Mouse (Mus musculus): ENCODE results near the gene Erg. TPM values are rescaled to one million over a fixed set of nuclear protein-coding genes. Genes with fewer than 3 reads are reported as not detected.
A peak's percentile ranks its signal among the peaks of the same experiment; 100 is the strongest.

Gene Erg
- total RNA-seq, 1 experiment from 2014 or later, result 24.3 TPM

GRCm38 (mm10) chr16:95442023-95442422 is 144.4 kb downstream of the Erg start:
- DNase-seq, result no peak

GRCm38 (mm10) chr16:95441179-95441578 is 145.2 kb downstream of the Erg start:
- DNase-seq, result no peak

DNA sequence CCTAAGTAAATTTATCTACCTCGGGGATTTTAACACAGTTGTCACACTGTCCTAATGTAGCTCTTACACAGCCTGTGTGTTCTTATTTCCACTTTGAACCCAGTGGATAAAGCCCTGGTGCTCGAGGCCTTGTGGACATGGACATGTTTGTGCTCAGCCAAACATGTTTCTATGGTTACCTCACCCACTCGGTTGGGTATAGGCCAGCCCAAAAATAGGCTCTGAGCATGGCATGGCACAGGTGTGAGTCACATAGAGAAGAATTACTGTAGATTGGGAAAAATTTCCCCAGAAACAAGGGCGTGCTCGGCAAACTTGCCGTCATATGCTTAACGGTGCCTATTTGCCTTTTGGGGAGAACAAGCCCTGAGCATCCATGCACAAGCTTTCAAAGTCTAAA is 146.1 kb downstream of the Erg start:
- DNase-seq, result peak; percentile 46

DNA sequence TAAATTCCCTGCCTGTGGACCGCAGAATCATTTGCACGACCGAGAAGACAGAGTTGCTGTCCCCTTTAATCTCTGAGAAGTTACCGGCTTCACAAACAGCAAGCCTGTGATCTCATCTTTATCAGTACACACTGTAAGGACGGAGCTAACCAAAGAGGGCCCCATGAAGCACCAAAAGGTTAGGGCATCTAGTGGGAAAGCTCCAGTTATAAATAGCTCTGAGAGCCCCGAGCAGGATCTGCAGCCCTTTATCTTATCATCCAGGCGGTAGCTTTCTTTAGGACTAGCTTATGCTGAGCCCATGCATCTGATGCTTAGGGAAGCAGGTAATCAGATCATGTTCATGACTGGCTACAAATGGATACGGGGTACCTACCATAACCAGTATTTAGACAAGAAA is 146.6 kb downstream of the Erg start:
- DNase-seq, result no peak

GRCm38 (mm10) chr16:95438848-95439540 is 147.4 kb downstream of the Erg start:
- DNase-seq, result no peak

GRCm38 (mm10) chr16:95436611-95437010 is 149.8 kb downstream of the Erg start:
- DNase-seq, result peak; percentile 44

DNA sequence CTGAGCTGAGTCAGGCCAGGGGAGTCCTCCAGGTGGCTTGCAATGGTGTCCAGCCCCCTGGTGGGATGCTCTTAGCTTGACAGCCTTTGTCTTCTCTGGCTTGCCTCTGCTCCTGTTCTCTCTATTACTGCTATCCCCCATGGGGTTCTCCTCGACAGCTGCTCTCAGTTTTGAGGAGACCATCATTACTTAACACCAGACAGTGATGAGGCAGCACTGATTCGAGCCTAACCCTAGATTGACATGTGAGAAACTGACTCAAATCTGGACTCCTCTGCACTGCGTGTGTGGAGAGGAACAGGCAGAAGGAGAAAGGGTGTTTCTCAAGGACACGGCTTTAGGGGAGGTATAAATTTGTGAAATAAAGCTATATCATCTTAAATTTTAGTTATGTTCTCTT is 150.3 kb downstream of the Erg start:
- DNase-seq, result no peak

DNA sequence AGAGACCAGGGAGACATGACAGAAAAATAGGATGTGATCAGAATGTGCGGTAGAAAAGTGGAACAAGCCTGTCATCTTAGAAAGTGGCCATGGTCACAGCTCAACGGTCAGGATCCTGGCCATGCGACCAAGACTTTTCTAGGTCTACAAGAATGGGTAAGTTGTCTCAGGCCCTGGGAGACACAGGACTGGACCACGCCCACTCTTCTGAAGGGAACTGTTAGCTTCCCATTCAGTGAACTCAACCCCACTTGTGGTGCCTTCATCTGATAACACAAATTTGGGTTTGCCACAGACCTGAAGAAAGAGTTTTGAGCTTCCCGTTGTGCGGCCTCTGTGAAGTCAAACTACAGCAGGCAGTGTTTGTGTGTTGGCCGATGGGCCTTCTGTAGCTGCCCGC is 152.0 kb downstream of the Erg start:
- DNase-seq, result no peak

- no peak for DNase-seq
Observed at GRCm38 (mm10) chr16:95432540-95432971, 153.8 kb downstream of the Erg start.

DNA sequence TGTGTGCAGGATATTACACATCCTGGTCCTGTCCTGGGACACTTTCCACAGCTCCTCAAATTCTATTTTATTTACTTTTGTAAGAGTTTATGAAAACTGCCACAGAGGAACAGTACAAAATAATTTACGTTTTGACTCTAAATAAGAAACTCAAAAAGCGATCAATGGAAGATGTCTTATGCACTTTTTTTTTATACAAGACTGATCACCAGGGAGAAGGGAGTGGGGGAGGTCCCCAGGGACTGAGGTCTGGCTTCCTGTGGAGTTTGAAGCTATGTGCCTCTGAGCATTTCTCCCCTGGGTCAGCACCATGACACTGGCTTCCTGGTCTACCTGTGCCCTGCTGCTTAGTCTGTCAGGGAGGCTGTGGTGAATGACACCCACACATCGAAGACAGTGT is 156.5 kb downstream of the Erg start:
- DNase-seq, result no peak

DNA sequence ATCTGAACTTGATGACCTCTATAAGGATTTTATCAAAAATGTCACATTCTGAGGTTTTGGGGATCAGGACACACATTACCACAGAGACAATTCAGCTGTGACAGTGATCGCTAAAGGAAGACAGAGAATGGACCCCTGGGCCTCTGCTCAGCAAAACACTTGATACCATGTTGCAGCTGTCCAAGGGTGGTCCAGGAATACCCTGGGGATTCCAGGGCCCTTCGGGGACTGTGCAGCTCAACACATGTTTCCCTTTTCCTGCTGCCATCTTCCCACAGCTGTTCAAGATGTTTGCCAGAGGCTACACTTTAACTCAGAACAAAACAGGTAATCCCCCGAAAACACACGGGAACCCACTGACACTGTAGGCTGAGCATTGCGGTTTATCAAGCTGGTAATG is 158.2 kb downstream of the Erg start:
- no peak for DNase-seq

DNA sequence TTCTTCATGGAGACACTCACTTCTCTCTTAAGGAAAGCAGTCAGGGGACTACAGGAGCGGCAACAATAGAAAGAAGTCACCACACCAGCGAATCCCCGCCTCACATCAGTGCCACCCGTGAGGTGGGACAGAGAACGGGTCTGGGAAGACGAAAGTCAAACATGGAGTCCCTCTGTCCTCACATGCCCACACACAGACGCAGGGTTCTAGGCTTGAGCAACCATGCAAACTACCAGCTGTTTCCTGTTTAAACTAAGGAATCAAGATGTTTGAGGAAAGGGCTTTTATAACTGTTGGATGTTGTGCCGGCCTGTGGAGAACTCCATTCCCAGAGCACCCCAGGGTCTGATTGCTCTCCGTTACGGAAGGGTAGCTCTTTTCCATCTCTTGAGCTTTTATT is 158.9 kb downstream of the Erg start:
- DNase-seq, result no peak

GRCm38 (mm10) chr16:95422658-95423073 is 163.7 kb downstream of the Erg start:
- DNase-seq, result no peak

- no peak for DNase-seq
Observed at GRCm38 (mm10) chr16:95421235-95421886, 165.0 kb downstream of the Erg start.

DNA sequence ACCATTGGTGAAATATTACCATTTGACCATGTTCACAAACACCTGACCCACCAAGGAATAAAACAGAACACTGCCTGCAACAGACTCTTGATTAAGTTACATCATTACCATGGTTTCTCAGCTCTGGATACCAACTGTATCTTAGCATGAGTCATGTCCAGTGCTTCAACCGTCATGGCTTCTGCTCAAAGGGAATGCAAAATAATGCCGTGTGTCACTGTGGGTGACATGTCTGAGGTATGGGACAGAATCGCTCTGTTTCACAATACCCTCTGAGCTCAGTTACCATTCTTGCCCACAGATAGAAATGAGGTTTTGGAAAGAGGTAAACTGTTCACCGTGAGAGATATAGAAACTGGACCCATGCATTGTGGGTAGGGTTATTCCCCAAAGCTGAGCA is 170.5 kb downstream of the Erg start:
- DNase-seq, result no peak

GRCm38 (mm10) chr16:95415372-95415771 is 171.0 kb downstream of the Erg start:
- no peak for DNase-seq

GRCm38 (mm10) chr16:95413401-95413959 is 172.9 kb downstream of the Erg start:
- no peak for DNase-seq

DNA sequence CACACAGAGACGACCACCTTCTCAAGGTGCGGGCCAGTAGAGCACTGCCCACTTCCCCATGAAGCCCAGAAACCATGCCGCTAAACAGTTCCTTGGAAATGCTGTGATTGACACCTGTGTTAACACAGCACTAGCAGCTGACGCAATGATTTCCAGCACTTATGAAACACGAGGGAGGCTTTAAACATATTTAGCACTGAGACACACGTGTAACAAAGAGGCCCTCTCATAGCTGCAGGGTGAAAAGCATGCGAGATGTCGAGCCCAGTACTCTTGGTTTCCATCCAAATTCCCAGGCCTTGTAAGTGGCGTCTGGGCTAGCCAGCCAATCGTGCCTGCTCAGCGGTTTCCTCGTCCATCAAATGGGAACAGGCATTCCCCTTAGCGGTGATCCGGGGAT is 178.3 kb downstream of the Erg start:
- DNase-seq, result no peak

GRCm38 (mm10) chr16:95405496-95405895 is 180.9 kb downstream of the Erg start:
- DNase-seq, result no peak

GRCm38 (mm10) chr16:95403453-95403852 is 182.9 kb downstream of the Erg start:
- no peak for DNase-seq

DNA sequence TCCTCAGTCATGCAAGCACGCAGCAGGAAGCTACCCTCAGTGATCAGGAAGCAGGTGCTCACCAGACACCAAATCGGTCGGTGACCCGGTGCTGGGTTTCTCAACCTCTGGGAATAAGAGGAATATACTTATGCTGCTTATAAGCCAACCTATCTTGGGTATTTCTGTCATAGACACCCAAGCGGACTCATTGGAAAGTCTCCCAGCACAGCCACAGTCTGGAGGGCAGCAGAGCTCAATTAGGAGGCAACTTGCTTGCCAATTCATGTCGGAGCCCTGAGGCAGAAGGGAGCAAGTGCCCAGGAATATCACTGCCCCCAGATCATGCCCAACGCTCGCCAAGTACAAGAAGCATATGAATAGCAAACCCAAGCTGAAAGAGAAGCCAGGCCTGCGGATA is 184.5 kb downstream of the Erg start:
- DNase-seq, result no peak

GRCm38 (mm10) chr16:95398761-95399343 is 187.5 kb downstream of the Erg start:
- DNase-seq, result no peak

GRCm38 (mm10) chr16:95390787-95391186 is 195.6 kb downstream of the Erg start:
- no peak for DNase-seq

All from adrenal gland, postnatal 25 days (tissue).